Mouse (Mus musculus): ENCODE results near the gene Ankrd44.

The Ankrd44 gene

DNA sequence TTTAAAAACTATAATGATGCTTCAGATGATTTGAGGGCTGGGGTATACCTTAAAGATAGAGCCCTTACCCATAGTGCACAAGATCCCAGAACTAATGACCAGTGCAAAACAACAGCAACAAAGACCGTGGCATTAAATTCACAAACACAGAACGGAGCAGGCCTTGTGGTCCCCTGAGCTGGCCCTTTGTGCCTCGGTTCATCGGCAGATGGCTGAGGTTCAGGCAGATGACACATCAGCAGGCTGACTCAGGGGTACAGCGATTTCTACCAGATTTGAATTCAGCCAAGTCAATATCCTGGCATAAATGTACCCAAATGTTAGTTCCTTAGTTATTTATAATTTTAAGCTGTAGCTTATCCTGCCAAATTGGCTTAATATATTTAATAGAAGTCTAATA is 153.3 kb downstream of the Ankrd44 start:
- in situ Hi-C loops (cut with MboI, MseI): no loop called here

- in situ Hi-C loops (cut with MboI, MseI): no loop called here
Observed at GRCm38 (mm10) chr1:54771471-54771870, 154.7 kb downstream of the Ankrd44 start.

- in situ Hi-C loops (cut with MboI, MseI): no loop called here
Observed at GRCm38 (mm10) chr1:54767221-54767620, 159.0 kb downstream of the Ankrd44 start.

DNA sequence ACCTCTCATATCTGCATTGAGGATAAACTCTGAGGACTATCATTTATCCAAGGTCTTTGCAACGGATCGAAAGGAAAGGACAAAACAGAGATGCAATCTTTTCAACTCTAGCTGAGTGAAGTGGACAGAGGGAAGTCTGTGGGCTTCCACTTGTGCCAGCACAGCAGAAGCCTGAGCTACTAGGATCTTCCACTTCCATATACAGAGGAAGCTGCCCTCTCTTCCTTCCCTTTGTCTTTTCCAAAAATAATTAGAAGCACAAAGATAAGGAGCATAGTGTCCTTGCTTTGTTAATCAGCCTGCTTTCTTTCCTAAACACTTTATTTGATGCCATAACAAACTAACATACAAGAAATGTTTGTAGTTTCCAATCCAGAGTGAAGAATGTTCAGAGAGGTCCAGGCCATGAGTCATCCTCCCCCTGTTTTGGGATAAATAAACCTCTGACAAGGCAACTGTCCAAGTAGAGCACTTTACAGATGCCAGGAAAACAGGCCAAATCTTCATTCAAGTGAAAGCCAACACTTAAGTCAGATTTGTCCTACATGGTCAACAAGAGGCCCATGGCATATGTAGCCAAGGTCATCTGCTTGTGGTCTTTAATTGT is 160.5 kb downstream of the Ankrd44 start:
- in situ Hi-C loops (cut with MboI, MseI): no loop called here

DNA sequence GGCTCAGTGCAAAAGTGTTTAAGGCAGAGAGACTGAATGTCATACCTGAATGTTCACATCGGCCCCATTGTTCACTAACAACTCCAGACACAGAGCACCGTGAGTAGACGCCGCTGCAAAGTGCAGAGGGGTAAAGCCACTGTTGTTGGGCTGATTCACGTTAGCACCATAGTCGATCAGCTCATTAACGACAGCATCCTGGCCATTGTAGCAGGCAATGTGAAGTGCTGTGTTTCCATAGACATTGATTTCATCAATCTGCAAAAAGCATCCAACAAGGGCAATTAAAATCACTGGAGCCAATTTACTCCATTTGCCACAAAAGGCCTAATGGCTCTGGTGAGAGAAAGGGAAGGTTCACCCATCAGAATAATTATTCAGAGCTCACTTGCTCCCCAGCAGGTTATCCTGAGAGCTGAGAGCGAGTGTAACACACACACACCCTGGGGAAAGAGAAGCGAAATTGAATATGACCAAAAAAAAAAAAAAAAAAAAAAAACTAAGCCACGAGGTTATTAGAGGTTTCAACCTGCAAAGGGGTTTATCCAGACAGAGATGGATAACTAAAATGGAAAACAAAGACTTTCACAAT is 163.9 kb downstream of the Ankrd44 start:
- in situ Hi-C loops (cut with MboI, MseI): no loop called here

- in situ Hi-C loops (cut with MboI, MseI): no loop called here
Observed at GRCm38 (mm10) chr1:54759841-54760240, 166.3 kb downstream of the Ankrd44 start.

- in situ Hi-C loops (cut with MboI, MseI): no loop called here
Observed at GRCm38 (mm10) chr1:54757291-54757690, 168.9 kb downstream of the Ankrd44 start.

DNA sequence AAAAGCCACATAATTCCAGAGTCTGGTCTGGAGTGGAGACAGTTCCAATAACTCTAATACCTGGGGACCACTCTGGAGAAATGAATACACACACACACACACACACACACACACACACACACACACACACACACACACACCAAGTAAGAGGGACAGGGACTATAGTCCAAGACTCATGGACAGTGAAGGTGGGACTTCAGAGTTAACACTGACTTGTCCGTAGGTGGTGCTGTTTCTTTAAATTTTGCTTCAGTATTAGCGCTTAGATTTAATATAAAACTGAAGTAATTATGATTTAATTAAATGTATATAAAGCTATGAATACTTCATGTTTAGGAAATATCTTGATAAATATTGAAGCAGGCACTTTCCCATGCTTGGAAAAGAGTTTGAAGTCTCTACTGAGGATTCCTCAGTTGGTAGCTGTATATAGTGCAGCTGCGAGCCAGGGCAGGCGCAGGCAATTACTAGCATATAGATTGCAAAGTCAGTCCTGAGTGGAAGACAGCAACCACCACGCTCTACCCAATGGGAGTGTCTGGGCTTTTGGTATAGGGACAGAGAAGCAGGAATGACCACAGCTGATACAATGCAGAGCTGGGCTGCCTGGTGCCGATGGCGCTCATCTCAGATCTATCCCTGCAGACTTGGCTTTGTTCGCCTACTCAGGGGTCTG is 170.4 kb downstream of the Ankrd44 start:
- in situ Hi-C loops (cut with MboI, MseI): no loop called here

DNA sequence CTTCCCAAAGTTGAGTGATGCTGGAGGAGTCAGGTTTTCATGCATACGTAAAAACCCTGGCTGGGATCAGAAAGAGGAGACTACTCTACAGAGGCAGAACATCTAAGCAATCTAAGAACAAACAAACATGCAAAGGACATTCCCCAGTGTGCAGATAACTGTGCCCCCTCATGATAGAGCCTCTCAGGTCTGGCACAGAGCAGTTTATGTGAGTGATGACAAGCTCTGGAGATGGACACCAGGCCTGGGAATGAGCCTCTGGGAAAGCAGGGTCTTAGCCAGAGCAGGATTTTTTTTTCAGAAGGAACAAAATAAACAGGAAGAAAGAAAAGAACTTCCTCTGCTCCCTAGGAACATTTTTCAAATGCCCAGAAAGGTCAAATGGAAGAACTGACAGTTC is 176.2 kb downstream of the Ankrd44 start:
- in situ Hi-C loops (cut with MboI, MseI): loop anchor here (10.0 kb wide), 1 partner anchor 225 kb away; no protein-coding TSS in a partner anchor

GRCm38 (mm10) chr1:54749516-54749915 is 176.7 kb downstream of the Ankrd44 start:
- in situ Hi-C loops (cut with MboI, MseI): loop anchor here (10.0 kb wide), 1 partner anchor 225 kb away; no protein-coding TSS in a partner anchor

DNA sequence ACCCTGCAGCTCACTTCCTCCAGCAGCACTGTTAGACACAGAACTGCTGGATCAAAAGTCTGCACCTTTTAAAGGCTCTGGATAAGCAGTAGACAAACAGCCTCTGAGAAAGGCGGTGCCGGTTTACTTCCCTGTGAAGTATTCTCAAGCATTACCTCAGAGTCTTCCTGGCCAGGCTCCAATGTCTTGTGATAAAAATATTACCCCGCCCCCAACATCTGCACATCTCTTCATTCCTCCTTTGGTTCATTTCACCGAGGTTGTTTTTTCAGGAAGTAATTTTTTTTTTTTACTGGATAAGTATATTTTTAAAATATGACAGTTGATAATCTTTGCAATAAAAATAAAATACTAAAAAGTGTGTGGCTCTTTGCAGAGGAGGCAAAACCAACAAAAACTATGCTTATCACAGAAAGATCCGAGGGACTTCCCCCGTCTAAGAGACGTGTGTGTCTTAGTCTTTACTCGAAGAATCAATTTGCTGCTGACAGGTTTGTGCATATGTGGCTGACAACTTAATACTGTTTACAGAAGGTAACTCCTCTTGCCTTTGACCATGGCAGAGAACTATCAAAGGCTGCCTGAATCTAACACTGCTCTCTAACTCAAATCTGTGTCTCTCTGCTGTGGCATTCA is 178.3 kb downstream of the Ankrd44 start:
- in situ Hi-C loops (cut with MboI, MseI): loop anchor here (10.0 kb wide), 1 partner anchor 227 kb away; no protein-coding TSS in a partner anchor

DNA sequence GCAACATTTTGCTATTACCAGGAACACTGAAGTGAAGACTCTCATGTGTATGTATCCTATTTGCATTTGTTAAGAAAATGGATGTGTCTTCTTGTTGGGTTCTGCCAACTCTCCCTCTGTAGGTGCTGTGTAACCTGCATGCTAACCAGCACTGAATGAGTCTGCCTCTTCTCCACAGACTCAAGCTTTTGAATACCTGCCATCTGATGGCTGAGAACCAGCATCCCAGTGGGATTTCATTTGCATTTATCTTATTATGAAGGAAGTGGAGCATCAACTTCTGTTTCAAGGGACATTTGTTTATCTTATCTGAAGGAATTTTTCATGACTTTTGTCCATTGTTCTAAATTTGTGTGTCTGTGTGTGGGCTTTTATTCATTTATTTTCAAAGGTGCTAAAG is 180.5 kb downstream of the Ankrd44 start:
- in situ Hi-C loops (cut with MboI, MseI): loop anchor here (10.0 kb wide), 1 partner anchor 229 kb away; no protein-coding TSS in a partner anchor

DNA sequence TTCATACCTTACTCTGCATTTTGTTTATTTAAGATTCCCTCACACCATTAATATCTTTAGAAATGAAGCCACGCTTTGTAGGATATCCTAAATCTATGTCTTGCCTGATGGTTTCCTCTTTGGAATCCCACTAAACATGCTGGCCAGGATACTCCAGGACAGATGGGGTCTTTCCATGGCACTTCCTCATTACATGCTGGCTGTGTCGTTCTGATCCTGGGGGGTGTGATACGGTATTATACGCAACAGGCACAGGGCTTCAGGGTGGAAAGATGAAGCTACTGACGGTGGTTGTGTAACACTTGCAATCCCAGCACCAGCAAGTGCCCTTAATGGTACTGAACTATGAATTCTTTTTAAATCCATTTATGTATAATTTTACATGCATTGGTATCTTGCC is 182.0 kb downstream of the Ankrd44 start:
- in situ Hi-C loops (cut with MboI, MseI): loop anchor here (10.0 kb wide), 1 partner anchor 231 kb away; no protein-coding TSS in a partner anchor

DNA sequence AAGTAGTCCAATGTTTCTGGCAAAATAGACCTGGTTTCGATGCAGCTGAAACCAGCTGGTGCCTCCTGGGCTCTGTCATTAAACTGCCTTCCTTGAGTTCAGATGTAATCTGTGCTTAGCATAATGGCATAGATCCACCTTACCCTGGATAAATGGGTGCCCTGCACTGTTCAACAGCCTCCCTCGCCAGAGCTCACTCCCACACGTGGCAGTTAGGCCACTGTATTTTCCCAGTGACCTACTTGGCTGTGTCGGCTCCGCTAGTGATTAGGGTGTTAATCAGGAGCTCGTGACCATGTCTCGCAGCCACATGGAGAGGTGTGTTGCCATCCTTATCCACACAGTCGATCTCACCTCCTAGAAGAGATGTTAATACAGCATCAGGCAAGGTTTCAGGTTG is 183.1 kb downstream of the Ankrd44 start:
- in situ Hi-C loops (cut with MboI, MseI): loop anchor here (10.0 kb wide), 1 partner anchor 232 kb away; no protein-coding TSS in a partner anchor

GRCm38 (mm10) chr1:54740936-54741335 is 185.3 kb downstream of the Ankrd44 start:
- in situ Hi-C loops (cut with MboI, MseI): loop anchor here (10.0 kb wide), 1 partner anchor 234 kb away; no protein-coding TSS in a partner anchor

- in situ Hi-C loops (cut with MboI, MseI): no loop called here
Observed at GRCm38 (mm10) chr1:54737472-54737871, 188.7 kb downstream of the Ankrd44 start.

- in situ Hi-C loops (cut with MboI, MseI): no loop called here
Observed at GRCm38 (mm10) chr1:54734917-54735664, 191.1 kb downstream of the Ankrd44 start.

GRCm38 (mm10) chr1:54729316-54729715 is 196.9 kb downstream of the Ankrd44 start:
- in situ Hi-C loops (cut with MboI, MseI): no loop called here

DNA sequence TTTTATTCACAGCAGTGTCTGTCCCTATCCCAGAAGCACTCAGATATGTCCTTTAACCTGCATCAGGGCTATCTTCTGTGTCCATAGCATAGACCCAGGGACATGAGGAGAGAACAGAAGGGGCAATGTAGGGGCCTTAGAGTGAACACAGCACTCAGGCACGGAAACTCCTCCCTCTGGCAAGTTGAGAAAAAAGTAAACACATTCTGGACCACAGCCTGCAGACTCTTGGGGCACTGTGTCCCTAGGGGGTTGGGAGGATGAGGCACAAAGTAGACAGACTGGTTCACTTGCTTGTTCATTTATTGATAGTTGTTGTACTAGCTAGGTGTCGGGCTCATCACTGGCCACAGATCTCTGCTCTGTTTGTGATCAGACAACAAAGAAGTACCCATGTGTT is 199.6 kb downstream of the Ankrd44 start:
- in situ Hi-C loops (cut with MboI, MseI): no loop called here

- in situ Hi-C loops (cut with MboI, MseI): no loop called here
Observed at GRCm38 (mm10) chr1:54716921-54717320, 209.3 kb downstream of the Ankrd44 start.

DNA sequence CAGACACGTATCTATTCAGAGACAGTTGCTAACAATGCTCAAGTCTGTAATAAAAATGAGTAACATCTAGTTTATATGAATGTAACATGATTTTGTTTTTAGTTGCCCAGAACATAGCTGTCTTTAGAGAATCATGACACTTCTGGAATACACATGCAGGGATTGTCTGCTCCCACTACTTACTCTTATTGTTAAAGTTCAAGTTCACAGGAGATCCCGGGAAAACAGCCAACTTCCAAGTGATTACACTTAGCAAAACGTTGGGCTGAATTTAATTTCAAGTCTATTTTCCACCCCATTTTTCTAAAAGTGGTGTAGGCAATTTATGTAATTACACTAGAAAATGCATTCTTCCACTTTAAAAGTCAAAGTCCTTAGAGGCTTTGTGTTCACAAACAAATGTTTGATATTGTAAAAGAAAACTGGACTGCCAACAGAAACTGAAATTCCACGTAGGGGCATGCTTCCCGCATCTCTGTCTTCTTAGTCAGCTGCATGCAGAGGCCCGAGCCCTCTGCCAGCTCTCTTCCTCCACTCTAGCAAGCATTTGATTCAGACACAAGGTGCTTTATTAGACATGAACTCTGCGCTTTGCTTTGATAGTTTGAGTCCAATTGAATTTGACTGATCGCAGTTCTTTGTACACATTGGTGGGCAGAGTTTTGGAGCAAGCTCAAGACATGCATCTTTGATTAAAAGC is 211.0 kb downstream of the Ankrd44 start:
- in situ Hi-C loops (cut with MboI, MseI): no loop called here

All from T-helper 2 cell (primary cell).